In genomic region chr15:101092121-101092828, GRCm38 (mm10) we compare ENCODE assay signal across 9 mouse cellular contexts. TPM values are rescaled to one million over a fixed set of nuclear protein-coding genes. Genes with fewer than 3 reads are reported as not detected.
DNase-seq lines count a peak whose midpoint lies in the region; ATAC-seq and TF ChIP-seq lines count a peak whose summit lies in the region.
"Had no signal": no experiment of that assay in that cellular context is flagged by ENCODE, and none has a peak within 500 bp of the region (broad histone marks: within the 10 kb centered on the region; RNA-seq: fewer than 3 reads in every experiment).

No protein-coding gene starts in this region.

- TF ChIP-seq CTCF in layer of hippocampus, adult 2 months (conservative IDR thresholded peaks at IDR 0.05), result no peak
- no peak for TF ChIP-seq CTCF in small intestine, adult 2 months (IDR thresholded peaks at IDR 0.05; ENCODE audit: extremely low read depth, insufficient read length, insufficient replicate concordance, low read depth, low read length)

- H3K9ac ChIP-seq in forebrain, embryonic 15.5 days (replicated peaks), result peak overlapping the region; percentile 16; the same call in 1 of the 2 replicates
- H3K9ac ChIP-seq in limb, embryonic 11.5 days (ENCODE audit: low read length), result peak overlapping the region; percentile 8; the same call in 1 of the 2 replicates

- H3K27me3 ChIP-seq in forebrain, embryonic 15.5 days, result no peaks in the 10 kb centered on the region
- no peaks in the 10 kb centered on the region for H3K27me3 ChIP-seq in limb, embryonic 11.5 days (ENCODE audit: control insufficient read depth, insufficient read depth, low read length)
- no peaks in the 10 kb centered on the region for H3K27me3 ChIP-seq in small intestine, adult 2 months (ENCODE audit: control insufficient read depth, insufficient read depth, low read length)

- ATAC-seq in forebrain, embryonic 15.5 days (replicated peaks), result no peak; the same call in 1 of the 2 replicates
- ATAC-seq in limb, embryonic 11.5 days (ENCODE audit: insufficient number of reproducible peaks, low FRiP score, low TSS enrichment, low read depth), result peak; percentile 7; the same call in 1 of the 2 replicates

- peak overlapping the region; percentile 31 for H3K4me2 ChIP-seq in forebrain, embryonic 15.5 days (replicated peaks)
- peak overlapping the region; percentile 33 for H3K4me2 ChIP-seq in limb, embryonic 11.5 days (ENCODE audit: low read depth, severe bottlenecking)

- no peak for DNase-seq in layer of hippocampus, adult 2 months (ENCODE audit: low spot score in 2 of 2)
- no peak for DNase-seq in layer of hippocampus, adult 9-11 months
- no peak for DNase-seq in limb, embryonic 11.5 days (ENCODE audit: low spot score)
- no peak for DNase-seq in layer of hippocampus, adult 8-10 months (ENCODE audit: low spot score in 2 of 2)
- no peak for DNase-seq in layer of hippocampus, adult 18-20 months (ENCODE audit: low spot score in 2 of 2)
- DNase-seq in right cerebral cortex, adult 18-20 months, result no peak

- H3K27ac ChIP-seq in layer of hippocampus, adult 2 months, result peak overlapping the region; percentile 87
- 0 out of 2 replicates have a peak overlapping the region, but pooled peaks have one; percentile 28 for H3K27ac ChIP-seq in forebrain, embryonic 15.5 days (replicated peaks)
- H3K27ac ChIP-seq in limb, embryonic 11.5 days (replicated peaks; ENCODE audit: low read depth, low read length), result peak overlapping the region; percentile 84
- 0 out of 2 replicates have a peak overlapping the region, but pooled peaks have one; percentile 3 for H3K27ac ChIP-seq in small intestine, adult 2 months (ENCODE audit: insufficient read depth, low read depth, low read length)

- no peaks in the 10 kb centered on the region for H3K36me3 ChIP-seq in forebrain, embryonic 15.5 days
- H3K36me3 ChIP-seq in limb, embryonic 11.5 days (ENCODE audit: control insufficient read depth, insufficient read depth, low read length), result no peaks in the 10 kb centered on the region
- H3K36me3 ChIP-seq in small intestine, adult 2 months (ENCODE audit: control insufficient read depth, insufficient read depth, low read length), result no peaks in the 10 kb centered on the region
- H3K36me3 ChIP-seq: G1E had no signal

- peak overlapping the region; percentile 36; the same call in 1 of the 2 replicates for H3K4me3 ChIP-seq in layer of hippocampus, adult 2 months
- 0 out of 2 replicates have a peak overlapping the region, but pooled peaks have one; percentile 7 for H3K4me3 ChIP-seq in forebrain, embryonic 15.5 days
- H3K4me3 ChIP-seq in limb, embryonic 11.5 days (ENCODE audit: low read depth, low read length), result no peak overlapping the region
- H3K4me3 ChIP-seq in small intestine, adult 2 months (ENCODE audit: low read depth, low read length), result no peak overlapping the region

- H3K9me3 ChIP-seq in forebrain, embryonic 15.5 days, result no peaks in the 10 kb centered on the region
- no peaks in the 10 kb centered on the region for H3K9me3 ChIP-seq in limb, embryonic 11.5 days (ENCODE audit: control insufficient read depth, low read length)

- H3K4me1 ChIP-seq in forebrain, embryonic 15.5 days, result peaks cover 16% of the 10 kb centered on the region
- peaks cover 38% of the 10 kb centered on the region for H3K4me1 ChIP-seq in limb, embryonic 11.5 days (ENCODE audit: control insufficient read depth, insufficient read depth, low read length)
- no peaks in the 10 kb centered on the region; the same call in 1 of the 2 replicates for H3K4me1 ChIP-seq in small intestine, adult 2 months (ENCODE audit: control insufficient read depth, insufficient read depth, insufficient read length, low read length)

- no peak for TF ChIP-seq POLR2A in small intestine, adult 2 months (IDR thresholded peaks at IDR 0.05; ENCODE audit: low read depth, low read length)

- 33% methylated on average over 14 of the region's 14 CpGs for WGBS in forebrain, embryonic 15.5 days
- WGBS in limb, embryonic 11.5 days, result 23% methylated on average over 14 of the region's 14 CpGs
- WGBS in small intestine, adult 2 months, result 59% methylated on average over 14 of the region's 14 CpGs

RNA-seq across cellular contexts. Expression of gene Fignl2, which starts 13.9 kb away (rescaled TPM):
- 1 to 10 TPM; 1.1 to 1.7 TPM for total RNA-seq in layer of hippocampus, adult 2 months (2021)
- polyA plus RNA-seq in forebrain, embryonic 15.5 days (2015; fragmentation: Nextera tagmentation; extraction: Ambion mirVana), result not detected in 2 replicates
- 1.3 and 1.5 TPM in 2 replicates for polyA plus RNA-seq in limb, embryonic 11.5 days (2014; fragmentation: Nextera tagmentation; extraction: Ambion mirVana)
- polyA plus RNA-seq in small intestine, adult 2 months (2012; rRNA removed), result 2.9 and 7.8 TPM in 2 replicates
- 1 to 10 TPM; 1.3 to 2.4 (median 1.8) TPM for total RNA-seq in layer of hippocampus, adult 8-10 months (2022)
- total RNA-seq in layer of hippocampus, adult 18-20 months (2021), result 1 to 10 TPM; 1.3 to 1.6 TPM
- polyA plus RNA-seq: G1E had no signal

RNA-seq across cellular contexts. Expression of gene Ankrd33, which starts 23.3 kb away (rescaled TPM):
- total RNA-seq in layer of hippocampus, adult 2 months (2021), result not detected
- not detected in 2 replicates for polyA plus RNA-seq in forebrain, embryonic 15.5 days (2015; fragmentation: Nextera tagmentation; extraction: Ambion mirVana)
- not detected in 2 replicates for polyA plus RNA-seq in limb, embryonic 11.5 days (2014; fragmentation: Nextera tagmentation; extraction: Ambion mirVana)
- not detected in 2 replicates for polyA plus RNA-seq in small intestine, adult 2 months (2012; rRNA removed)
- total RNA-seq in layer of hippocampus, adult 8-10 months (2022), result under 1 TPM in 1 of 4 experiments, not detected in 3; 0.25 TPM
- total RNA-seq in layer of hippocampus, adult 18-20 months (2021), result not detected
- total RNA-seq: G1E had no signal
- polyA plus RNA-seq: G1E had no signal

RNA-seq across cellular contexts. Expression of gene Acvrl1, which starts 36.0 kb away (rescaled TPM):
- 10 to 100 TPM; 11.2 to 11.4 TPM for total RNA-seq in layer of hippocampus, adult 2 months (2021)
- polyA plus RNA-seq in forebrain, embryonic 15.5 days (2015; fragmentation: Nextera tagmentation; extraction: Ambion mirVana), result 6.5 and 6.7 TPM in 2 replicates
- 3.8 and 5.0 TPM in 2 replicates for polyA plus RNA-seq in limb, embryonic 11.5 days (2014; fragmentation: Nextera tagmentation; extraction: Ambion mirVana)
- polyA plus RNA-seq in small intestine, adult 2 months (2012; rRNA removed), result 19.6 and 35.5 TPM in 2 replicates
- 10 to 100 TPM; 14.1 to 16.5 (median 14.9) TPM for total RNA-seq in layer of hippocampus, adult 8-10 months (2022)
- 1 to 10 TPM; 9.7 to 9.9 TPM for total RNA-seq in layer of hippocampus, adult 18-20 months (2021)

RNA-seq across cellular contexts. Expression of gene Gm47841, which starts 45.1 kb away (rescaled TPM):
- total RNA-seq in layer of hippocampus, adult 2 months (2021), result not detected
- not detected in 2 replicates for polyA plus RNA-seq in forebrain, embryonic 15.5 days (2015; fragmentation: Nextera tagmentation; extraction: Ambion mirVana)
- polyA plus RNA-seq in limb, embryonic 11.5 days (2014; fragmentation: Nextera tagmentation; extraction: Ambion mirVana), result not detected in 2 replicates
- 0.18 TPM in 1 of 2 replicates, not detected in the other for polyA plus RNA-seq in small intestine, adult 2 months (2012; rRNA removed)
- not detected for total RNA-seq in layer of hippocampus, adult 8-10 months (2022)
- total RNA-seq in layer of hippocampus, adult 18-20 months (2021), result not detected
- total RNA-seq: G1E had no signal
- polyA plus RNA-seq: G1E had no signal

Comparison
In these comparisons a context has a peak if more than half of its experiments do, and no peak if none do; other contexts are left out.
1. H3K27ac ChIP-seq: peak in every context shown above with its lines; median percentile 87 in layer of hippocampus, adult 2 months; 84 in limb, embryonic 11.5 days; 28 in forebrain, embryonic 15.5 days; 3 in small intestine, adult 2 months.
2. H3K4me3 ChIP-seq: peak in layer of hippocampus, adult 2 months (single experiment) and forebrain, embryonic 15.5 days (single experiment); none in limb, embryonic 11.5 days (single experiment) and small intestine, adult 2 months (single experiment).